Mouse (Mus musculus): Measurements from ENCODE around the gene Gm379. TPM values are rescaled to one million over a fixed set of nuclear protein-coding genes. Genes with fewer than 3 reads are reported as not detected.

Gm379 gene
- total RNA-seq (2015; ENCODE audit: low replicate concordance) (not detected in 2 replicates), total RNA-seq (2017; ENCODE audit: low replicate concordance) (not detected in 2 replicates)

GRCm38 (mm10) chrX:108664885-108665284 is at the start of gene Gm379:
Gene Gm379 (minus strand): TSS chrX:108664891.
- no peak for ATAC-seq (replicated peaks; ENCODE audit: low FRiP score, poor library complexity, severe bottlenecking)

GRCm38 (mm10) chrX:108704312-108704711 is 39.6 kb upstream of the Gm379 start:
- ATAC-seq (replicated peaks; ENCODE audit: low FRiP score, poor library complexity, severe bottlenecking), result no peak

- ATAC-seq (replicated peaks; ENCODE audit: low FRiP score, poor library complexity, severe bottlenecking), result no peak
These were observed 4.2 kb upstream of the Gm379 start for GRCm38 (mm10) chrX:108668868-108669267.

GRCm38 (mm10) chrX:108621991-108622390 is 42.7 kb downstream of the Gm379 start:
- no peak for ATAC-seq (replicated peaks; ENCODE audit: low FRiP score, poor library complexity, severe bottlenecking)

GRCm38 (mm10) chrX:108620886-108621285 is 43.8 kb downstream of the Gm379 start:
- no peak for ATAC-seq (replicated peaks; ENCODE audit: low FRiP score, poor library complexity, severe bottlenecking)

Other genes with a start within 250 kb of the Gm379 start
- 4.6 and 7.5 TPM in 2 replicates for gene Brwd3, start 169.5 kb upstream of the Gm379 start, total RNA-seq (2015; ENCODE audit: low replicate concordance)
- 4.0 and 8.9 TPM in 2 replicates for gene Brwd3, start 169.5 kb upstream of the Gm379 start, total RNA-seq (2017; ENCODE audit: low replicate concordance)